Mouse (Mus musculus): ENCODE results near the gene Mylpf.

- no peak for TF ChIP-seq CTCF (IDR thresholded peaks at IDR 0.05; ENCODE audit: low read depth)
- TF ChIP-seq EP300 (IDR thresholded peaks at IDR 0.05; ENCODE audit: low read depth), result no peak
Measured at GRCm38 (mm10) chr7:127223106-127223505, 14.4 kb downstream of the Mylpf start.
